Mouse (Mus musculus) hindbrain, embryonic 12.5 days (tissue): ENCODE measurements around the gene Tmsb4x. TPM values are rescaled to one million over a fixed set of nuclear protein-coding genes. Genes with fewer than 3 reads are reported as not detected.

Experiments
- ATAC-seq: fragments of 200-750 bp; cut with Nextera tagmentation; 2 replicates; pipeline ENCODE4 v1.8.0; 2017; ENCODE audit warnings: moderate TSS enrichment; ENCODE audit not compliant: low FRiP score
- H3K27ac ChIP-seq: fragments of 300-500 bp; sonication (generic); 2 replicates; pipeline ENCODE4 v1.5.1; 2016; ENCODE audit warnings: mild to moderate bottlenecking
- H3K27me3 ChIP-seq: fragments of 300-500 bp; sonication (generic); 2 replicates; pipeline ENCODE4 v1.6.1; 2016; ENCODE audit warnings: mild to moderate bottlenecking
- H3K36me3 ChIP-seq: fragments of 300-500 bp; sonication (generic); 2 replicates; pipeline ENCODE4 v1.6.1; 2016; ENCODE audit warnings: mild to moderate bottlenecking
- H3K4me1 ChIP-seq: fragments of 300-500 bp; sonication (generic); 2 replicates; pipeline ENCODE4 v1.6.1; 2016
- H3K4me2 ChIP-seq: fragments of 300-500 bp; sonication (generic); replicated peaks from 2 replicates; pipeline ENCODE4 v1.6.1; 2016; ENCODE audit warnings: mild to moderate bottlenecking
- H3K4me3 ChIP-seq: fragments of 300-500 bp; sonication (generic); 2 replicates; pipeline ENCODE4 v1.5.1; 2016; ENCODE audit warnings: mild to moderate bottlenecking
- H3K9ac ChIP-seq: fragments of 300-500 bp; sonication (generic); 2 replicates; pipeline ENCODE4 v1.6.1; 2016; ENCODE audit warnings: mild to moderate bottlenecking, moderate library complexity
- H3K9me3 ChIP-seq: fragments of 300-500 bp; sonication (generic); replicated peaks from 2 replicates; pipeline ENCODE4 v1.6.1; 2016; ENCODE audit warnings: mild to moderate bottlenecking
- WGBS: fragments of 180-500 bp; shearing (Covaris S2); methylation state at CpG from one replicate; pipeline ENCODE4 v1.1.7; 2016; 5-methylcytosine and 5-hydroxymethylcytosine counted together
- polyA plus RNA-seq: library from polyadenylated mRNA; unstranded; fragments of >200 nt; fragmentation: Nextera tagmentation; extraction: Ambion mirVana; gene quantifications from 2 replicates; pipeline ENCODE4 v1.2.1, GENCODE M21; 2016

The Tmsb4x gene
- 5,703 and 6,080 TPM in 2 replicates for polyA plus RNA-seq

DNA sequence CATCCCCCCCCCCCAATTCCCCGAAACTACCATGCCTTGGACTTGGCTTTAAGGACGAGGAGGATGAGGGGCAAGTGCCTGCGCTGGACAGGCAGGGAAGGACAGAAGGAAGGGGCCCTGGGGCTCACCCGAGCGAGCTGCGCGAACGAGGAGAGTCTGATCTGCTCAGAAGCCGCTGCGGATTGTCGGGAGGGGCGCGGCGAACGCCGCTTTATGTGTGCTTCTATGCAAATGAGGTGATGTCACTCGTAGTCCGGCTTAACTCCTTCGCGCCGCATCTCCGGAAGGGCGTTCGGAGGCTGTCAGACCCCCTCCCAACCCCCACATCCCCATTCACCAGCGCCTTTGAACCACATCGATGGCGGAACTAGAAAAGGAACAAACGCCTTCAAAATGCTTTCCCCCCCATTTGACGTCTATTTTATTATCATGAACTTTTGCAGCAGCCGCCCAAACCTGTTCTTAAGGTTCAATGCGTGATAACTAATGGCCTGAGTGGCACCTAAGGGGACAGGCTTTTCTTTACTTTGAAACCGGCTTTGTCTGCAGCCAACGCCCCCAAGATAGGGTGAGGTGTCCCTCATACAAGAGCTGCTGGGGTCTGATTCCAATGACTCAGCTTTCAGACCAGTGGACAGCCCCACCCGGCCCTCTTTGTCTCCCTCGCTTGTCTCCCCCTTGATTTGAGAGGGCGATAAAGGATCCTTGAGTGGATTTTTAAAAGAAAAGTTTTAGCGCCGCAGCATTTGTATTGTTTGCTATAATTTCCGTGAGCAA lies at the start of gene Tmsb4x:
Gene Tmsb4x, minus strand, starts transcription at position 338 of the 777 bp plus-strand sequence.
- Histone ChIP-seq H3K4me2 (peak within 1 kb of the TSS; percentile 49), H3K9me3 (no peaks in the 10 kb centered on the region), H3K9ac (peak within 1 kb of the TSS; percentile 88), H3K36me3 (no peaks in the 10 kb centered on the region), H3K27me3 (peaks cover 19% of the 10 kb centered on the region), H3K27ac (peak within 1 kb of the TSS; percentile 96), H3K4me3 (peak within 1 kb of the TSS; percentile 57), H3K4me1 (peaks cover 11% of the 10 kb centered on the region; the same call in 1 of the 2 replicates)
- WGBS, result 22% methylated on average over 34 of the region's 39 CpGs
- ATAC-seq, result peak; percentile 89

DNA sequence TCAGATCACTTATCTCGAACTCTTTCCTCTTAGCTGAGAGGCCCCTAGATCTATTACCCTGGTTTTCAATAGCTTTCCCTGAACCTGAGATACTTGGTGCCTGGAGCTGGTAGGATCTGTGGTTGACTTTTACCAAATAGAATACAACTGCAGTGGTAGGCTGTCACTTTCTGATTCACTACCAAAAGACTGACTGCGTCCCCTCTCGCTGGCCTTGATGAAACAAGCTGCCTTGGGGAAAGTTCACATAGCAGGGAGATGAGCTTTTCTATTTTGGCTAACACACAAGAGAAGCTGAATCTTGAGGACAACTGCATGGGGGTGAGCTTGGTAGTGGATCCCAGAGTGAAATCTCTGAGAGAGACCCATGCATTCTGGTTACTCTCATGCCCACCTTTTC lies 32.6 kb upstream of the Tmsb4x start:
- Histone ChIP-seq H3K4me1 (no peaks in the 10 kb centered on the region), H3K27me3 (peaks cover 9% of the 10 kb centered on the region; the same call in 1 of the 2 replicates), H3K9me3 (no peaks in the 10 kb centered on the region), H3K9ac (no peak overlapping the region), H3K4me3 (no peak overlapping the region), H3K27ac (no peak overlapping the region), H3K36me3 (no peaks in the 10 kb centered on the region), H3K4me2 (no peak overlapping the region)
- no peak for ATAC-seq
- WGBS, result 93% methylated on average over 3 of the region's 3 CpGs

DNA sequence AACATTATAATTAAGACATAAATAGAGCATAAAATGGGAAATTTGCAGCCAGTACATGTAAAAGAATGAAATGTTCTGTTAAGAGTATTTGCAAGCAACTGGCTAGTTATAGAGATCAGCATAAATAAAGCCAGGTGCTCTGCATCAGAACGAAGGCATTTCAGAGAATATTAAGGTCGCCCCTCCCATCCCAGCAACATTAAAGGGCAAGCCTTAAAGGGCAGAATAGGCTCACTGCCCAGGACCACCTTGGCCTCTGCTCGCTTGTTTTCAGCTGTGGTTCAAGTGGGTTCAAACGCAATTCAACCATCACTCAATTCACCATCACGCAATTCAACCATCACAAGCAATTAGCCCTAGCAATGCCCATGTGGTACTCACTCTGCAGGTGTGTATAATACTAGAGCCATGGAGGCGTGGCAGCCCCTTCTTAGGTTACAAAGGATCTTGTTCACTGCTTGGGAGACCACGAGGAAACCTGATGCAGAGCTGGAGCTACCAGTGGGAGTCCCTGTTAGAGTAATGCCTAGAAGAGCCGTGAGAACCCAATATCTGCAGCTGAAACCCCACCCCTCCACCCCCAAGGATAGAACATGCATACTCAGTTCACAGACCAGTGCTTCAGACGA lies 30.3 kb upstream of the Tmsb4x start:
- H3K36me3 ChIP-seq, result no peaks in the 10 kb centered on the region
- no peak overlapping the region for H3K4me2 ChIP-seq
- H3K9ac ChIP-seq, result no peak overlapping the region
- no peak for ATAC-seq
- H3K4me3 ChIP-seq, result no peak overlapping the region
- H3K4me1 ChIP-seq, result no peaks in the 10 kb centered on the region
- no peak overlapping the region for H3K27ac ChIP-seq
- H3K9me3 ChIP-seq, result no peaks in the 10 kb centered on the region
- H3K27me3 ChIP-seq, result peaks cover 9% of the 10 kb centered on the region; the same call in 1 of the 2 replicates
- 63% methylated on average over 9 of the region's 9 CpGs for WGBS

DNA sequence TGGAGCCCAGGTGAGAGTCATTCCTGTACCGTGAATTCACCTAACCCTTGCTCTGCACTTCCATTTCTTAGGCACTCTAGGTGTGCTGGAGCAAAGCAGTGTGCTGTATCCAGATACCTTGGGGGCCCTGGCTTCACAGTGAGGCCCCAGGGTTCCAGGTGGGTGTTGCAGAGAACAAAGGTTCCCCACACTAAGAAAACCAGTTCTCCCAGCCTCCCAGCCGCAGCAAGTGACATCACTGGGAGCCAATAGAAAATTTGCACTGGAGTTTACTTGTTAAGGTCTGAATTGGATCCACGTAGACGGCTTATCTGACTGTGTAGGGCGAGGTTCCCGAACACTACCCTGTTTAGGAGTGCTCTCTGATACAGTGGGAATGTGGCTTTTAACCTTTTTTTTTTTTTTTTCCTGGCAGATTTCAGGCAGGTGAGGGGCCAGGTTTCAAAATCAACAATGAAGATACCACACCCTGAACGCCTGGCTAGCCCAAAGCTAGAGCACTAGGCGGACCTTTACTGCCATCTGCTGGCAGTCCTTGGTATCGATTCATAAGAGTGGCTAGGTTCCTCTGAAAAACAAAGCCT lies 24.1 kb upstream of the Tmsb4x start:
- no peak overlapping the region for H3K9ac ChIP-seq
- ATAC-seq, result peak; percentile 69
- H3K4me2 ChIP-seq, result no peak overlapping the region
- no peaks in the 10 kb centered on the region for H3K4me1 ChIP-seq
- H3K36me3 ChIP-seq, result no peaks in the 10 kb centered on the region
- H3K27me3 ChIP-seq, result peaks cover 7% of the 10 kb centered on the region; the same call in 1 of the 2 replicates
- no peak overlapping the region for H3K4me3 ChIP-seq
- H3K9me3 ChIP-seq, result no peaks in the 10 kb centered on the region
- 32% methylated on average over 9 of the region's 9 CpGs for WGBS
- H3K27ac ChIP-seq, result no peak overlapping the region

DNA sequence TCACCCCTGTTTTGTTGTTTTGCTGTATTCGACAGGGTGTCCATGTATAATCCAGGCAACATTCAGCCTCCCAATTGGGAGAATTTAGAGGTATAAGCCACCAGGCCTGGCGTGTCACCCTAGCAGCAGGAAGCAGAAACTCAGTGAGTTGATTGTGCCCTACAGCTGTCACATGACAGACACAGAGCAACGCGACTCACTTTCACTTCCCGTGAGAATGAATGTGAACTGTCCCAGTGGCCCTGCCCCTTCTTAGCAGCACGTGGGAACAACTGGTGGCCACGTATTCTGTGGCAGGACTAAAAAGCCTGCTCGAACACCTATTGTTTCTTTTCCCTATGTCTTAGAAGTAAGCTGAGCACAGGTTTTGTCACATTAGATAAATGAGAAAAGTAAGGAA lies 22.0 kb upstream of the Tmsb4x start:
- Histone ChIP-seq H3K9ac (no peak overlapping the region), H3K4me2 (no peak overlapping the region), H3K36me3 (no peaks in the 10 kb centered on the region), H3K9me3 (no peaks in the 10 kb centered on the region), H3K4me1 (no peaks in the 10 kb centered on the region), H3K27me3 (peaks cover 12% of the 10 kb centered on the region), H3K4me3 (no peak overlapping the region), H3K27ac (no peak overlapping the region)
- WGBS, result 55% methylated on average over 8 of the region's 8 CpGs
- no peak for ATAC-seq

DNA sequence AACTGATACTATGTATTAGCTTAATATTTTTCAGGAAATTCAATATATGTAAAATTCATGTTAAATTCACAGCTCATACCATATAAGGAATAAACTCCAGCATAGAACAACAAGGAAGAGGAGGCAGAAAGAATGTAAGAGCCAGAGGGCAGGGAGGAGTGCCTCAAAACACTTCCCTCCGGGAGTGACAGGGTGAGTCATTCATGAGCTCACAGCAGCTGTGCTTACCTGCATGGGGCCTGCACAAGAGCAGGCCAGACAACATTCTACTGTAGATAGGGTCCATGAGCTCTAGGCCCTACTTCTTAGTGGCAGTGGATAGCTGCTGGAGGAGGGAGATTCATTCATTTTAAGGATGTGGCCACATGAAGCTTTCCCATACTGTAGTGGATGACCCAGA lies 20.7 kb upstream of the Tmsb4x start:
- Histone ChIP-seq H3K4me1 (no peaks in the 10 kb centered on the region), H3K36me3 (no peaks in the 10 kb centered on the region), H3K27me3 (peaks cover 12% of the 10 kb centered on the region), H3K4me2 (no peak overlapping the region), H3K27ac (no peak overlapping the region), H3K9ac (no peak overlapping the region), H3K9me3 (no peaks in the 10 kb centered on the region), H3K4me3 (no peak overlapping the region)
- 71% methylated on average over 1 of the region's 1 CpGs for WGBS
- ATAC-seq, result no peak

DNA sequence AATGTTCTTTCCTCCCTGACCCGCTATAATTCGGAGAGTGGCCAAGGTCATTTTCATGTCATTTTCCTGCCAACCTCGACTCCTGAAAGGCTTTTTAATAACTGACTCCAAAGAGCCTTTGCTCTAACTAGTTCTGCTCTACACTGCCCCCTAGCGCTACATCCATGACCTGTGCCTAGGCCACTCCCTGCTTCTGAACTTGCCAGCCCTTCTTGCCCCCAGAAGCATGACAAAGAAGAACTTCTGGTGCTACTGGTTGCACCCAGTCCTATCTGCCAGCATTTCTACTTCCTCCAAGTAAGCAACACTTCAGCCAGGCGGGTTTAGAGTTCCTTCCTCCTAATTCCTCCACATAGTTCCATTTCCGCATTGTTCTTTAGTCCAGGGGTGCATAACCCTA lies 20.1 kb upstream of the Tmsb4x start:
- Histone ChIP-seq H3K36me3 (no peaks in the 10 kb centered on the region), H3K4me3 (no peak overlapping the region), H3K9ac (no peak overlapping the region), H3K27me3 (peaks cover 12% of the 10 kb centered on the region), H3K4me2 (no peak overlapping the region), H3K9me3 (no peaks in the 10 kb centered on the region), H3K4me1 (no peaks in the 10 kb centered on the region), H3K27ac (no peak overlapping the region)
- ATAC-seq, result no peak
- 35% methylated on average over 6 of the region's 6 CpGs for WGBS

DNA sequence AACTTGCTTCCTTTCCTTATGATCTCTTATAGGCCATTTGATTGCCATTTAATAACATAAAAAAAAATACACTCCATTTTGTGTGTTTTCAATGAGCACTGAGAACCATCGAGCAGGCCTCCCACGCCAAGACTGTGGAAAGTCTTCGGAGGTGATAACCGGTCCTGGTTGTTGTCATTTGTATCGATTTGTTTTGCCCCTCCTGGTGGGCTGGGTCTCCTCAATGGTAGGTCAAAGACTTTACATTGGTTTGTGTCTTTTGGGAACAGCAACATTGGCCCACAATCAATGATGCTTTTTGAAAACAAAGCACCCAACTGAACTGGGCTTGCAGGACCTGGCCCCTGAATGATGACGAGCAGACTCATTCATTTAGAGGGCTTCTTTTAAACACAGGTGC lies 18.6 kb upstream of the Tmsb4x start:
- ATAC-seq, result no peak
- 90% methylated on average over 6 of the region's 6 CpGs for WGBS
- H3K27me3 ChIP-seq, result peaks cover 12% of the 10 kb centered on the region
- no peak overlapping the region for H3K4me2 ChIP-seq
- no peak overlapping the region for H3K9ac ChIP-seq
- no peaks in the 10 kb centered on the region for H3K9me3 ChIP-seq
- no peaks in the 10 kb centered on the region for H3K36me3 ChIP-seq
- no peak overlapping the region for H3K4me3 ChIP-seq
- H3K4me1 ChIP-seq, result no peaks in the 10 kb centered on the region
- no peak overlapping the region for H3K27ac ChIP-seq

DNA sequence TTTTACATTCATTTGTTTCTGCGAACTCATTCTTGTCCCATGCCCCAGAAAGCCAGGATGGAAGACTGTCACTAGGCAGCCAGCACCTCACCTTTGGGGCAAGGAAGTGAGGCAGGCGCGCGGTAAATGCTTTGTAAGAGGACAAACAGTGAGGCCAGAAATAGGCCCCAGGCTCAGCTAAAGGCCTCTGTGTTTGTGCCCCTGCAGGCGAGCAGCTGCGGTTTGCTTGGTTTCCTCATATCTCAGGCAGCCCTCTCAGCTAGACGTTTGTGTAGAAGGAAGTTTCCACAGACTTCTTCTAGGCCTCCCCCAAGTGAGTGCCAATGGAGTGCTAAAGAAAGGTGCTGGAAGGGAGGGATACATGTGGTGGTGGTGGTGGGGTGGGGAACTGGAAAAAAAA lies 18.0 kb upstream of the Tmsb4x start:
- Histone ChIP-seq H3K9ac (no peak overlapping the region), H3K4me1 (no peaks in the 10 kb centered on the region), H3K27me3 (peaks cover 8% of the 10 kb centered on the region), H3K27ac (no peak overlapping the region), H3K36me3 (no peaks in the 10 kb centered on the region), H3K9me3 (no peaks in the 10 kb centered on the region), H3K4me2 (no peak overlapping the region), H3K4me3 (no peak overlapping the region)
- 79% methylated on average over 7 of the region's 7 CpGs for WGBS
- no peak for ATAC-seq

DNA sequence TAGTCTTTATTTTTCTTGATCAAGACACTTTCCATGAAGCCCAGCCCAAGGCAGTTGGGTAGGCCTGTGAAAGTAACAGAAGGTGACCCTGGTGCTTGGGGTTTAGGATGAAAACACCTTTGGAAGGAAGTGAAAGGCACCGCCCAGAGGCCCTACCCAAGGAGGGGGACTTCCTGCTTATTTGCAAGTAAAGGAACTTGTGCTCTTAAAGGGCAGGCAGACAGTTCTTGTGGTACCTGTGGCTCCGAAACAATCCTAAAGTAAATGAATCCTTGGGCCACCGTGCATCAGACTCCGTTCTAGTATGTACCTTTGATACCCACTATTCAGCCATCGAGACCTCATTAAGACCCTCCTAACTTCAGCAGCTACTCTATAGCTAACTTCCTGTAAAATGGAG lies 17.5 kb upstream of the Tmsb4x start:
- no peak for ATAC-seq
- Histone ChIP-seq H3K27ac (no peak overlapping the region), H3K4me3 (no peak overlapping the region), H3K9ac (no peak overlapping the region), H3K27me3 (peaks cover 5% of the 10 kb centered on the region), H3K9me3 (no peaks in the 10 kb centered on the region), H3K36me3 (no peaks in the 10 kb centered on the region), H3K4me1 (no peaks in the 10 kb centered on the region), H3K4me2 (no peak overlapping the region)
- WGBS, result 92% methylated on average over 5 of the region's 5 CpGs

DNA sequence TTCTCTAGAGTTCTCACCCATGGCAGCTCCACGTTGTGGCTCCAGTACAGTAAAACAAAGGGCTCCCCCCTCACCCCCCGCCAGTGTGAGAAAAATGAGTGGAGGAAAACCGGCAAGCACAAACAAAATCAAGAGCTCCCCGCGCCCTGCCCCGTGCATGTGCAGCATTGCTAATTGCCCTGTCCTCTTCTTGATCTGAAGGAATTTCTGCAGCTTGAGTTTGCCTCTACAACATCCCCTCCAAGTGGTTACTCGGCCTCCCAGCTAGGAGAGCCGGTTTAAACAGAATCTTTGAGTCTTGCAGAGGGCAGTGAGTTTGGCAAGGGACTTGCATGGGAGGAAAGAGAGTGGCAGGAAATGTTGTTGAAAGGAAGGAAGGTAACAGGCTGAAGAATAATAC lies 3.6 kb upstream of the Tmsb4x start:
- ATAC-seq, result peak; percentile 42; the same call in 1 of the 2 replicates
- H3K4me1 ChIP-seq, result peaks cover 11% of the 10 kb centered on the region; the same call in 1 of the 2 replicates

DNA sequence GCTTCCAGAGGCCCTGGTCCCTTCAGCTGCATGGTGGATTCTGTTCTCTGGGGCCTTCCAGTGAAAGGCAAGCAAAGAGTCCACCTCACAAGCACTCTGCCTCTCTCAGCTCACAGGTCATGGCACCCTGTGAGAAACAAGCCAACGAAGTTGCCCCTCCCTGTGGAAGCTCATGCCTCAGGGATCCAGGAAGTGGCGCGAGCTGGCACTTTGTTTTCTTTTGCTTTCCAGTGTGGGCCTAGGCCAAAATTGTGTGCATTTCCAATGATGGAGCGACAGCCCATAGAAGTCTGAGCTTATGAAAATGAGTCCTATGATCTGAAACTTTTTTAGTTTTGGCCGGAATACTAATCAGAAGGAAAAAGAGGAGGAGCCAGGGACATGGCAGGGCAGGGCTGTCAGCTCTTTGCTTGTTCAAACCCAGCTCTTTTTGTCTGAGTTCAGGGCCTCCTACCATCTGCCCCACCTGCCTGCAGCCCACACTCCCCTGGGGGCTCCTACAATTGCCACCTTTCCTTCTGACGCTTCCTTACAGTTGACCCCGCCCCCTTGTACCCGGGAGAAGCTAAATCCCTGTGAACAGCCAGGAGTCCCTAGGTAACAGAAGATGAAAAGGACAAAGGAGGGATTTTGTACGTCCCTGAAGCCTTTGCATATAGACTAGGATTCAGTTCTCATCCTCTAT lies 2.9 kb upstream of the Tmsb4x start:
- no peaks in the 10 kb centered on the region for H3K9me3 ChIP-seq
- no peak overlapping the region for H3K9ac ChIP-seq
- WGBS, result 47% methylated on average over 9 of the region's 9 CpGs
- peaks cover 11% of the 10 kb centered on the region; the same call in 1 of the 2 replicates for H3K4me1 ChIP-seq
- H3K4me2 ChIP-seq, result no peak overlapping the region
- ATAC-seq, result no peak
- peaks cover 17% of the 10 kb centered on the region for H3K27me3 ChIP-seq
- H3K4me3 ChIP-seq, result no peak overlapping the region
- no peaks in the 10 kb centered on the region for H3K36me3 ChIP-seq
- 0 out of 2 replicates have a peak overlapping the region, but pooled peaks have one; percentile 48 for H3K27ac ChIP-seq

More for the DNA sequence above, 3.6 kb upstream of the Tmsb4x start:
- Histone ChIP-seq H3K4me2 (no peak overlapping the region), H3K9ac (no peak overlapping the region), H3K4me3 (no peak overlapping the region), H3K9me3 (no peaks in the 10 kb centered on the region), H3K27ac (0 out of 2 replicates have a peak overlapping the region, but pooled peaks have one; percentile 48), H3K36me3 (no peaks in the 10 kb centered on the region), H3K27me3 (peaks cover 17% of the 10 kb centered on the region)
- 30% methylated on average over 8 of the region's 8 CpGs for WGBS
